Mouse (Mus musculus) intestine, postnatal 0 days (tissue): ENCODE results near the gene Cnot1. TPM values are rescaled to one million over a fixed set of nuclear protein-coding genes. Genes with fewer than 3 reads are reported as not detected.

Experiments used
- ATAC-seq: fragments of 200-750 bp; cut with Nextera tagmentation; 2 replicates; pipeline ENCODE4 v1.8.0; 2017; ENCODE audit warnings: mild to moderate bottlenecking, moderate TSS enrichment, moderate library complexity
- H3K27ac ChIP-seq: fragments of 300-500 bp; sonication (generic); 2 replicates; pipeline ENCODE4 v1.5.1; 2014; ENCODE audit warnings: mild to moderate bottlenecking, low read depth, low read length, moderate library complexity
- H3K27me3 ChIP-seq: fragments of 300-500 bp; sonication (generic); replicated peaks from 2 replicates; pipeline ENCODE4 v1.6.1; 2014; ENCODE audit warnings: low read length, mixed read lengths; ENCODE audit not compliant: control insufficient read depth, insufficient read depth
- H3K36me3 ChIP-seq: fragments of 300-500 bp; sonication (generic); 2 replicates; pipeline ENCODE4 v1.6.1; 2014; ENCODE audit warnings: mild to moderate bottlenecking, moderate library complexity; ENCODE audit not compliant: control insufficient read depth, insufficient read depth
- H3K4me1 ChIP-seq: fragments of 300-500 bp; sonication (generic); replicated peaks from 2 replicates; pipeline ENCODE4 v1.6.1; 2014; ENCODE audit warnings: antibody characterized with exemption, low read length, mixed read lengths; ENCODE audit not compliant: control insufficient read depth, insufficient read depth
- H3K4me2 ChIP-seq: fragments of 300-500 bp; sonication (generic); replicated peaks from 2 replicates; pipeline ENCODE4 v1.6.1; 2014; ENCODE audit warnings: low read depth, mild to moderate bottlenecking, moderate library complexity
- H3K4me3 ChIP-seq: fragments of 300-500 bp; sonication (generic); 2 replicates; pipeline ENCODE4 v1.5.1; 2014; ENCODE audit warnings: low read depth, low read length
- H3K9ac ChIP-seq: fragments of 300-500 bp; sonication (generic); 2 replicates; pipeline ENCODE4 v1.6.1; 2014; ENCODE audit warnings: mild to moderate bottlenecking, low read depth, low read length
- H3K9me3 ChIP-seq: fragments of 300-500 bp; sonication (generic); 2 replicates; pipeline ENCODE4 v1.6.1; 2016; ENCODE audit warnings: mixed run types; ENCODE audit not compliant: control insufficient read depth
- CTCF ChIP-seq: sonication (generic); IDR thresholded peaks from 2 replicates; pipeline ENCODE4 v1.5.1; 2016; ENCODE audit warnings: low read depth, mild to moderate bottlenecking, control low read depth, antibody characterized with exemption, moderate library complexity
- WGBS: fragments of 180-500 bp; shearing (Covaris S2); extraction: QIAGEN DNeasy Blood & Tissue Kit; methylation state at CpG from one replicate; pipeline ENCODE4 v1.1.7; 2014; 5-methylcytosine and 5-hydroxymethylcytosine counted together
- polyA plus RNA-seq: library from polyadenylated mRNA; unstranded; fragments of >200 nt; fragmentation: Nextera tagmentation; extraction: Ambion mirVana; gene quantifications from 2 replicates; pipeline ENCODE4 v1.2.1, GENCODE M21; 2015

Cnot1 gene
- polyA plus RNA-seq, 1 experiment from 2014 or later: 18.2 TPM

- Histone ChIP-seq H3K4me3 (no peak overlapping the region), H3K9me3 (no peaks in the 10 kb centered on the region), H3K4me2 (no peak overlapping the region), H3K27ac (no peak overlapping the region), H3K9ac (no peak overlapping the region), H3K27me3 (no peaks in the 10 kb centered on the region), H3K4me1 (no peaks in the 10 kb centered on the region), H3K36me3 (no peaks in the 10 kb centered on the region)
- 42% methylated on average over 6 of the region's 6 CpGs for WGBS
- no peak for TF ChIP-seq CTCF
- no peak for ATAC-seq
Measured at GRCm38 (mm10) chr8:95821266-95821665, 14.0 kb upstream of the Cnot1 start.

- Histone ChIP-seq H3K36me3 (no peaks in the 10 kb centered on the region), H3K27me3 (no peaks in the 10 kb centered on the region), H3K9me3 (no peaks in the 10 kb centered on the region), H3K4me2 (no peak overlapping the region), H3K4me3 (no peak overlapping the region), H3K27ac (no peak overlapping the region), H3K4me1 (no peaks in the 10 kb centered on the region), H3K9ac (no peak overlapping the region)
- no peak for ATAC-seq
- no peak for TF ChIP-seq CTCF
- 71% methylated on average over 1 of the region's 1 CpGs for WGBS
Measured at GRCm38 (mm10) chr8:95818211-95818610, 10.9 kb upstream of the Cnot1 start.

GRCm38 (mm10) chr8:95817597-95817996, 10.3 kb upstream of the Cnot1 start:
- WGBS: 75% methylated on average over 3 of the region's 3 CpGs
- Histone ChIP-seq H3K36me3 (no peaks in the 10 kb centered on the region), H3K9me3 (no peaks in the 10 kb centered on the region), H3K4me2 (no peak overlapping the region), H3K4me3 (no peak overlapping the region), H3K27ac (no peak overlapping the region), H3K9ac (no peak overlapping the region), H3K4me1 (no peaks in the 10 kb centered on the region), H3K27me3 (no peaks in the 10 kb centered on the region)
- no peak for TF ChIP-seq CTCF
- ATAC-seq: no peak

- 0 out of 2 replicates have a peak overlapping the region, but pooled peaks have one; percentile 24 for H3K4me2 ChIP-seq
- H3K9ac ChIP-seq: no peak overlapping the region; the same call in 1 of the 2 replicates
- 27% methylated on average over 6 of the region's 6 CpGs for WGBS
- H3K4me3 ChIP-seq: no peak overlapping the region
- no peak overlapping the region; the same call in 1 of the 2 replicates for H3K27ac ChIP-seq
- H3K36me3 ChIP-seq: no peaks in the 10 kb centered on the region
- no peaks in the 10 kb centered on the region for H3K9me3 ChIP-seq
- H3K4me1 ChIP-seq: no peaks in the 10 kb centered on the region
- TF ChIP-seq CTCF: no peak
- no peaks in the 10 kb centered on the region for H3K27me3 ChIP-seq
- ATAC-seq: peak; percentile 87
Measured at GRCm38 (mm10) chr8:95816044-95816708, 8.9 kb upstream of the Cnot1 start.

GRCm38 (mm10) chr8:95810184-95810591, 2.9 kb upstream of the Cnot1 start:
- 44% methylated on average over 3 of the region's 3 CpGs for whole genome bisulfite sequencing
- Histone ChIP-seq H3K36me3 (no peaks in the 10 kb centered on the region), H3K9me3 (no peaks in the 10 kb centered on the region), H3K27me3 (no peaks in the 10 kb centered on the region), H3K4me1 (peaks cover 7% of the 10 kb centered on the region; the same call in 1 of the 2 replicates), H3K27ac (no peak overlapping the region), H3K4me3 (no peak overlapping the region), H3K9ac (no peak overlapping the region), H3K4me2 (no peak overlapping the region)
- TF ChIP-seq CTCF: no peak
- ATAC-seq: no peak

GRCm38 (mm10) chr8:95809116-95809515, 1.9 kb upstream of the Cnot1 start:
- peaks cover 7% of the 10 kb centered on the region; the same call in 1 of the 2 replicates for H3K4me1 ChIP-seq
- no peak overlapping the region for H3K9ac ChIP-seq
- no peaks in the 10 kb centered on the region for H3K9me3 ChIP-seq
- no peaks in the 10 kb centered on the region for H3K27me3 ChIP-seq
- H3K4me3 ChIP-seq: no peak overlapping the region
- ATAC-seq: no peak
- H3K27ac ChIP-seq: no peak overlapping the region
- WGBS: 40% methylated on average over 5 of the region's 5 CpGs
- no peak for TF ChIP-seq CTCF
- no peak overlapping the region for H3K4me2 ChIP-seq
- H3K36me3 ChIP-seq: no peaks in the 10 kb centered on the region
